Mouse (Mus musculus) embryonic fibroblast, embryonic 13.5 days (primary cell): ENCODE results near the gene Hivep3.

Experiments
- CTCF ChIP-seq: IDR thresholded peaks from 2 replicates; pipeline ENCODE4 v1.5.1; 2011; ENCODE audit warnings: mild to moderate bottlenecking, control low read depth, low read length, moderate library complexity, borderline replicate concordance; ENCODE audit not compliant: insufficient read depth
- POLR2A ChIP-seq: IDR thresholded peaks from 2 replicates; pipeline ENCODE4 v1.6.1; 2011; ENCODE audit warnings: low read depth, mild to moderate bottlenecking, control low read depth, low read length, moderate library complexity

DNA sequence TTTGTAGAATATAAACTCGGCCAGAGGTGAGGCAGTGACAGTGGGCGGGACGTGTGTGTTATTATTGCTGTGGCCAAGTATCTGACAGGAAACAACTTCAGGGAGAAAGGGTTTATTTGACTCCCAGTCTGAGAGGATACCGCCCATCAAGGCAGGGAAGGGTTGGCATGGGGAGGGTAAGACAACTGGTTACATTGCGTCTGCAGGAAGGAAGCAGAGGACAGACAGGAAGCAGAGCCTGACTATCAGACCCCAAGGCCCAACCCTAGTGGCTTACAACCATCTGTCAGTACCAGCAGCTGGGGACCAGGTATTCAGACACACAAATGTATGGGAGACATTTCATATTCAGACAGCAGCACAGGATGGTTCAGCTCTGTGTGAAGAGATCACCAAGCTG is 144.6 kb downstream of the Hivep3 start:
- TF ChIP-seq POLR2A (no peak), CTCF (no peak)
